Mouse (Mus musculus) frontal cortex, adult 2 months (tissue): ENCODE measurements around the gene Tada2b. TPM values are rescaled to one million over a fixed set of nuclear protein-coding genes. Genes with fewer than 3 reads are reported as not detected.
A peak's percentile ranks its signal among the peaks of the same experiment; 100 is the strongest.

ENCODE experiments used
- DNase-seq, 2 experiments: peaks; one replicate each; pipeline ENCODE4 v3.0.0; 2022; ENCODE audit warnings: low spot score in 1 of 2; ENCODE audit errors: extremely low spot score in 1 of 2
- polyA plus RNA-seq: library from polyadenylated mRNA; depleted of rRNA; stranded (reverse); fragments of >200 nt; gene quantifications from 2 replicates; pipeline ENCODE4 v1.2.3, GENCODE M21; 2012; rRNA removed

Gene Tada2b
- polyA plus RNA-seq: 17.4 and 18.1 TPM in 2 replicates

DNA sequence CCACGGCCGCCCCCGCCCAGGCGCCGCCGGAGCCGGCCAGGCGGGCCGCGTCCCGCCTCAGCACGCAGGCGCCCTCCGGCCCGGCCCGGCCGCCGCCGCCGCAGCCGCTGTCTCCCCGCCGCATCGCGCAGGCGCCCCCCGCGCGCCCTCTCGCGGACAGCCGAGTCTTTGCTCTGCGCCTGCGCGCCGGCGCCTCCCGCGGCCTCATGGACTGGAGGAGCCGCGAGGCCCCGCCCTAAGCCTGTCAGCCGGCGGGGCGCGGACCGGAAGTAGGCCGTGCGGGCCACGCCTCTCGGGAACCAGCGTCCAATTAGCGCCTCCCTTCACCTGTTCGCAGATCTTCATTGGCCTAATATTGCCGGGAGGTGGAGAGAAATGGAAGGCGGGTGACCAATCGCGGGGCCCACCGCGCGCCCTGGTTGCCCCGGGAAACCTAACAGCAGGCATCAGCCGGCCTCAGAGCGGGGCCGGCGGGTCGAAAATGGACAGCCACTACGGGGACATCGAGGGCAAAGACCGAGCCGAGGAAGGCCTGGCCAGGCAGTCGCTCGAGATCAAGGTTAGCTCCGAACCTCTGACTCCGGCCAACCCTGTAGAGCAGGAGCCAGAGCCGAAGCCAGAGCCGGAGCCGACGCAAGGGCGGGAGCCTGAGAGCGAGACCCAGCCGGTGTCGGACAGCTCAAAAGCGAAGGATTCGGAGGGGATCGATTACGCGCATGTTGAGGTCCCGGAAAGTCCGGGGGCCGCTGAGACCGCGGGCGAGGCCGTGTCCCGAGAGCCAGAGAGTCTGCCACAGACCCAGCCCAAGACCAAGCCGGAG is at the start of gene Tada2b, which contains the start of gene Ccdc96:
Gene Tada2b (minus strand): TSS at position 115 of the 820 bp plus-strand sequence.
Gene Ccdc96 (plus strand): TSS at position 418 of the 820 bp plus-strand sequence.
- peak; percentile 97 to 98 for DNase-seq

- peak; percentile 91 to 97 for DNase-seq
Measured at GRCm38 (mm10) chr5:36530129-36530751, 46.2 kb upstream of the Tada2b start.

DNA sequence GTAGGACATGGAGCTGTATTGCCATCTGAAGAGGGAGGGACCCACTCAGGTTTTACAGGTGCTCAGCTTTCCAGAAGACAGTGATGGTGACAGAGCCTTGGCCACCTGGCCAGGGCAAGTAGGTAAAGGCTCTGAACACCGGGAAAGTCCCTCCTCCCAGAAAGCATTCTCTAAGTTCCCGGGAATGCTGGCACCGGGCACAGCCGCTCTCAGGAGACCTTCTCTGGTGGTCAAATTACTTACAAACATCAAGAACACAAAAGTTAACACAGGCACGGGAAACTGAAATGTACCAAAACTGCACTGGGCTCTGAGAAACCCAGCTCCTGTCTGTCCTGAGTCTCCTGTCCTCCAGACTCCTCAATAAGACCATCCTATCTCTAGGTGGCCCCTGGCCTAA is 45.6 kb upstream of the Tada2b start:
- no peak for DNase-seq

DNA sequence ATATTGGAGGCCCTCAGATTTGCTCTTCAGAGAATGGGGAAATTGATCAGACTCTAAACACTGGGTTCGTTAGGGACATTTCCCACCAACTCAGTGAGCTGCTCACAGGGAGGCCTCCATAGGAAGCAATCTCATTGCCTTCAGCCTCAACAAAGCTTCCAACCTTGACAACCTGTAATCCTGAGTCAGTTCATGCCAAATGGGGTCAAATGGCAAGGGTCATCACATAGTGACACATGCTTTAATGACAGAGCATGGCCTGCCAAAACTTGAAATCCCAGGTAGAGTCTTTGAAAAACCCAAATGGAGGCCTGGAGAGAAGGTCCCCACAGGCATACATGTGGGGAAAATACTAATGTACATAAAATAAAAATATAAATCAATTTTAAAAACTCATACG is 42.8 kb upstream of the Tada2b start:
- DNase-seq: no peak

DNA sequence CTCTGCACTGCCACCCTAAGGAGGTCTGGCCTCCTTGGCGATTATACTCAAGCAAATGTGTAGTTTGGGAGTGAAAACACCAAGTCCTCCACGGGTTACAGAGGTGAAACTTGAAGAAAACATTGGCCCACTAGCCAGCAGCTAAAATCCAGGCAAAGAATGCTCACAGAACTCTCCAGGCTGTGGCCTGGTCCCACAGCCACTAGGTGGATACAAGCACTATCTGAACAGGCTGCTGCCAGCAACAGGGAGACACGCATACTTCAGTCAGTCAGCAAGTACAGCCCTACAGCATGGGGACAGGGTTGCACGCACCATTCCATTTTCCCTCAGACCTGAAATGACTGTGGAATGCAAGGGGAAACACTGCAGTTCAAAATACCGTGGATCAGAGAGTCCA is 42.2 kb upstream of the Tada2b start:
- no peak for DNase-seq

GRCm38 (mm10) chr5:36525216-36525615 is 41.1 kb upstream of the Tada2b start:
- no peak for DNase-seq

DNA sequence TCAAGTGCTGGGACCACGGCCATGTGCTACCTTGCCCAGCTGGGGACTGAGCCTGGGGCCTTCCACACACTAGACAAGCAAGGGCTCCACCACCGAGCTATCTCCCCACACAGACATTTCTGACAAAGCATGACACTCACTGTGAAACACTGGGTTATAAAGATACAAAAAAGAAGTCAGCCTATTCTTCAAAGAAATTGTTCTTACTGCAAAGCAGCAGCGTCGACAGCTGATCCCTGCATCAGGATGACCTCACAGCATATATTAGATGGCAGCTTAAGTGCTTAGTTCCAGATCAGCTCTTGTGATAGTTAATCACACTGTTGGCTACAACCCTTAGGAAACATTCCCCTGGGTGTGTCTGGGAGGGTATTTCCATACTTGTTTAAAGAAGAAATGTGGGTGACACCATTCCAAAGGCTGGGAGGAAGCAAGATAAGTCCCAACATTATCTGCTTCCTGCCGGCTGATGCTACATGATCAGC is 39.2 kb upstream of the Tada2b start:
- no peak for DNase-seq

GRCm38 (mm10) chr5:36522782-36523181 is 38.7 kb upstream of the Tada2b start:
- no peak for DNase-seq

GRCm38 (mm10) chr5:36519751-36520150 is 35.7 kb upstream of the Tada2b start:
- no peak for DNase-seq

GRCm38 (mm10) chr5:36517596-36517995 is 33.5 kb upstream of the Tada2b start:
- DNase-seq: no peak

DNA sequence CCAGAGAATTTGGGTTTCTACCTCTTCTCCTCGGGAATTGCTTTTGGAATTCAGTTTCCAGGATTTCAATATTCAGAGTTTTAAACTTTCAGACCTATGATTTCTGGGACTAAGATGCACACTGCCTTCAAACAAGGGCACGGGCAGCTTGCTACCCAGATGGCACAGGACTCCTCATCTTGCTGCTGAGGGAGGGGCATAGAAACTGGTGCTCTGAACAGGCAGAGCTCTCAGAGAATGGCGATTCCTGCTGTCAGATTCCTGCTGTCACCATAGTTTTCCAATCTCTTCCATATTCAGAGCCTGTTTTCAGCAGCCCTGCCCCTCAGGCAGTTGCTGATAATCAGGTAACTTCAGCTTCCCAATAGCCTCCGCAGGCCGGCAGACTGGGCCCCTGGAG is 31.5 kb upstream of the Tada2b start:
- no peak for DNase-seq

DNA sequence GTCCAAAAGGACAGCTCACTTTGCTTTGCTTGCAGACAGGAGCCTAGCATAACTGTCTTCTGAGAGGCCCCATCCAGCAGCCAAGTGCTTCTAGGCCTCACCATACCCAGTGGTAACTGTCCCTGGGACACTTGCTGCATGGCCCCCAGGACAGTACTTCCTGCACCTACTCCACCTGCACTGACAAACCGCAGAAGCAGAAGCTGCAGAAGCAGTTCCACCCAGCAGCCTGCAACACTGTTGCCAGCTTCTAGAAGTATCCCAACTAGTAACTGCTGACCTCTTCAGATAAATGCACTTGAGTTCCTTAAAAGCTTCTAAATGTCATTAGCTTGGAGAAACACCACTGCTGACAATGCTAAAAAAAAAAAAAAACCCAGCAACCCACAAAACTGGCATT is 31.0 kb upstream of the Tada2b start:
- DNase-seq: no peak

- no peak for DNase-seq
Measured at GRCm38 (mm10) chr5:36510956-36511355, 26.9 kb upstream of the Tada2b start.

DNA sequence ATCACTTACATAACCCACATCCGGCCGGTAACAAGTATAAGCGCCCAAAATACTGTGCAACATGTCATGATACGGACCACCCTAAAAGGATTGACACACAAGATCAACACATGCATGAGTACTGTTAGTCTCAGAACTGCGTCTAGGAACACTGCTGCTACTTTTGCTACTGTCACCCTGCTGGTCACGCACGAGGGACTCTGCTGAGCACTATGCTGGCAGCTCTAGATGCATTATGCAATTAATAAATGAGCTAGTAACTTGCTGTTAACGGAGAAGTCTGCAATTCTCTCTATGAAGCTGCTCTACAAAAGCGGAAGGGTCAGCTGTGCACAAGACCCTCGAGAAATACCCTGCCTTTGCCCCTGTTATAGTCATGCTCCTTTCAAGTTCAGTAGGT is 24.3 kb upstream of the Tada2b start:
- no peak for DNase-seq

DNA sequence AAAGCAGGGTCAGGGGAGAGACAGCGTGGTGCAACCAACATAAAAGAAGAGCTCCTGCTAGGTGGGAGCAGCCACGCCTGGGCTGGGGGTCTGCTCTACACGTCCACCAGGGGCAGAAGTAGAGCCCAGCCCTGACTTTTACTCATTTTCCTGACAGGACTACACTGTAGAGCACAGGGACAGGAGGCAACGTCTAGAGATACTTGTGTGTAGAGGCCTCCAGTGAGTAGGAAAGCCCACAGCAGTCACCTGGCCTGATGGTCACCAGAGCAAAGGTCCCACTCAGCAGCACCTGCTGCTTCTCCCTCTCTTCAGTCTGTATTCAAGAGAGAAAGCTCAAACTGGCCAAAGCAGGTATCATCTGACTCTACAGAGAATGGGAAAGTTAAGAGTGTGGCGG is 21.6 kb upstream of the Tada2b start:
- DNase-seq: no peak

DNA sequence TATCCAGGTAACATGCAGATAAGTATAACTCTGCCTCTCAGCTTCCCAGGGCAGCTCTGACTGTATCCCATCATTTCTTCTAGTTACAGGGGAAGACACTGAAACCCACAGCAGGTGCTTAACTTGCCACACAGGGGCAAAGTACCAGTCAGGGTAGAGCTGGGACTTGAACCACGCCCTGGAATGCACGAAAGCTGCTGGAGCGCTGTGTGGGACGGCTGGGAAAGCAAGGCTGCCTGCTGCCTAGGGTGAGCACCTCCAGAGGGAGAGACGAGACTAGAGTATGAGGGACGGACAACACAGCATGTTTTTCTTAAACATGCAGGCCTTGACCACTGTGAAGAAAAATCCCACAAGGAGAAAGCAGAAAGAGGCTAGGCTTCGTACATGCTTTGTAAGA is 21.1 kb upstream of the Tada2b start:
- DNase-seq: no peak

DNA sequence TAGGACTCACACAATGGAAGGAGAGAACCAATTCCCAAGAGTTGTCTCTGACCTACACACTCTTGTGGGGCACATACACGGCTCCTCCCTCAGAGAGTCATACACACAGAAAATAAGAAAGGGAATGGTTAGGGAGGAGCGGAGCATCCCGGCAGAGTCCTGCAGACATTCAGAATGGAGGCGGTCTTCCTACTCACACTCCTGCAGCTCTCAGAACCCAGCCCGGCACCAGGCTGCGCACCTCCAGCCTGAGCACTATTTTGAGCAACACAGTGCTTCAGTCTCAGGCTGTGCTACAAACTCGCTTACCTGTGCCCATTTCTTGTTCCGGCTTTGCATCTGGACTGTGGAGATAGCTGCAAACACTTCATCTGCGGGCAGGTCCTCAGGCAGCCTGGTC is 10.6 kb upstream of the Tada2b start:
- DNase-seq: peak in 1 of 2 experiments; percentile 30

DNA sequence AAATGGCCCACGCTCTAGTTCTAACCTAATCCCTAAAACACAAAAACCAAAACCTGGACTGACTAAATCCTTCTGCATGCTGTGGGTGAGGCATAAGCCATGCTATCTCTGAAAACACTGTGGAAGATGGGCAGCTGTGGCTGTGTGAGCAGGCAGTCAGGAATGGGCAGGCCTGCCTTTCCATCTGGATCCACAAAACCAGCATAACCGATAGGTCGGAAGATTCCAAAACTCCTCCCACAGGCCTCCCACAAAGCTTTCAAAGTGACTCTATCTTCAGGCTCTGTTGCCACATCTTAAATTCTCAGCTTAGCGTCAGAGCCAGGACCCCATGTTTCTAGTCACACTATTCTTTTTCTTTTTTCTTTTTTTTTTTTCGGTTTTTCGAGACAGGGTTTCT is 9.8 kb upstream of the Tada2b start:
- peak in 1 of 2 experiments; percentile 58 for DNase-seq

DNA sequence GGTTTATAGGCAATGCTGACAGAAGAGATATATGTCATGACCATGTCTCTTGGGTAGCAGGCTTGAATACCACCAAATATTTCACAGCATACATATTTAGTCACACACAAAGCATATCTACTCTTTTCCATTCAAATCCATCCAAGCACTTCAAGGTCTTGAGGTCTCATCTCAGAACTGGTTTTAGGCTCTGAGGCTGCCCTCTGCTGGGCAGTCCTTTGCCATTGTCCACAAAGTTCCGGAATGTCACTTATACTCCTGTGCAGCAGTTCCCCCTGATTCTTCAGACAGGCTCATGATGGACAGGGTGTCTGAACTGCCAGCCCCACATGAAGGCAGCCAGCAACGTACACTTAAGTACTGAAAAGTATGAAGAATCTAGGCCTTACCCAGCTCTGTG is 5.1 kb upstream of the Tada2b start:
- peak in 1 of 2 experiments; percentile 24 for DNase-seq

DNA sequence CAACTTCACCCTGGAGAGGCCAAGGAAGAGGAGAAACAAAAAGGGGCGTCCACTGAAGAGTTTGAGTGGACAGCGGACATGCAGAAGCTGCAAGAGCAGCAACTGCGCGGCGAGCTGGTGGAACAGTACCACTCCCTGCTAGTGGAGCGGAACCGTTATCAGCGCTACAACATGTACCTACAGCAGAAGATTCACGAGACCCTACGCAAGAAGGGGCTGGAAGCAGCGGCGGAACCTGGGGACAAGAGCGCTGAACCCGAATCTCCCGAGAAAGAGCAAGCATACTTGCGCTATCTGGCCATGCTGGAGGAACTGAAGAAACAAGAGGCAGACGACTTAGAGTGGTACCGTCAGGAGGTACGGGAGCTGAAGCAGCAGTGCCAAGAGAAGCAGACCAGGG is 1.2 kb upstream of the Tada2b start:
- no peak for DNase-seq

DNA sequence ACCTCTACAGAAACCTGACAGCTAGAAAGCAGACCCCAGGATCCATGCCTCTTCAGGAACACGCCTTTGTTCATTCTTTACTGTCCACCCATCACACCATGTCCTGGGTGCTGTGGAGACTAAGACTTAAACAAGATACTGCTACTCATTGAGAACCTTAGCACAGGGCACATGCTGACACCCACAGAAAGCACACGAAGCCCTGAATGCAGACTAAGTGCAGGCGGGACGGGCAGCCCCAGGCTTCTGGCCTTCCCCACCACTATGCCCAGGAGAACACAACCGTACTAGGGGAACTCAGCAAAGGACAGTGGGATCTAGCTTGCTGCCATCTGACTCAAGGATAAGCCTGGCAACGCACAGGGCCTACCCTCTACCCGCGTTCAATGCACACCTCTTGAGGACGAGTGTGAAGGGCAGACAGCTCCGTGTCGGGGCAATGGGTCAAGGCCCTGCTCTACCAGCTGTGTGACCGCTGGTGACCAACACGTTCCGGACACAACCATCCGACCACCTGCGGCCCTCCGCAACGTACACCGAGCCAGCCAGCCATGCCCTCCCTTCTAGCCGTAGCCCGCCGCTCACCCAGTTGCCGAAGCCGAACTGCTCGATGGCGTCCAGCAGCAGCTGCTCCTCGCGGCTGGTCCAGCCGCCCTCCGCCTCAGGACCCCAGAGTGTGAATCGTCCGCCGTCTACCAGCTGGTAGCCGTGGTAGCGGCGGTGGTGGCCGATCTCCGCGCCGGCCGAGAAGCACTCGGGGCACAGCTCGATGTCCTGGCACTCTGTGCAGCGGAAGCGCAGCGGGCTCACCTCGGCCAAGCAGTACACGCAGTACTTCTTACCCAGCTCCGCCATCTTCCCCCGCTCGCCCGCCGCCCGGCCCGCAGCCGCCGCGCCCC is 633 bp downstream of the Tada2b start:
- no peak for DNase-seq
